Mouse (Mus musculus): Measurements from ENCODE around the gene Dao. TPM values are rescaled to one million over a fixed set of nuclear protein-coding genes. Genes with fewer than 3 reads are reported as not detected.

Gene Dao
- 0.30 TPM in 1 of 2 replicates, not detected in the other for polyA plus RNA-seq (2012; rRNA removed; ENCODE audit: low replicate concordance)

DNA sequence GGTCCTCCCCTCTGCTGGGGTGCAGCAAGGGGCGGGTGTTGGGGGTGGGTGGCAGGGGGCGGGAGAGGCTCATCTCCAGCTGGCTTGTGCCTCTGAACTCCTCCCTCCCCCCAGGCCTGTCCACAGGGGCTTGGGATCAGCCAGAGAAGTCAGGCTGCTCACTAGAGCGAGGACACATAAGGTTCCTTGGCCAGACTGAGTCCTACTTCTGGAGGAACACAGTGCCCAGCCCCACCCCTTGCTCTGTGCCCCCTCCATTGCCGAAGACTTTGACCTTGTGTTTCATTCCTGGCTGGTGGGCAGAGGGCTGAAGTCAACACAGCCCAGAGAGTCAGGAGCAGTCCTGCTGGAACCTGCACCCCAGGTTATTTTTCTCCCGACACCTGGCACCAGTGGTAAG is at the start of gene Dao:
Gene Dao, plus strand, starts transcription at position 162 of the 400 bp plus-strand sequence.

DNA sequence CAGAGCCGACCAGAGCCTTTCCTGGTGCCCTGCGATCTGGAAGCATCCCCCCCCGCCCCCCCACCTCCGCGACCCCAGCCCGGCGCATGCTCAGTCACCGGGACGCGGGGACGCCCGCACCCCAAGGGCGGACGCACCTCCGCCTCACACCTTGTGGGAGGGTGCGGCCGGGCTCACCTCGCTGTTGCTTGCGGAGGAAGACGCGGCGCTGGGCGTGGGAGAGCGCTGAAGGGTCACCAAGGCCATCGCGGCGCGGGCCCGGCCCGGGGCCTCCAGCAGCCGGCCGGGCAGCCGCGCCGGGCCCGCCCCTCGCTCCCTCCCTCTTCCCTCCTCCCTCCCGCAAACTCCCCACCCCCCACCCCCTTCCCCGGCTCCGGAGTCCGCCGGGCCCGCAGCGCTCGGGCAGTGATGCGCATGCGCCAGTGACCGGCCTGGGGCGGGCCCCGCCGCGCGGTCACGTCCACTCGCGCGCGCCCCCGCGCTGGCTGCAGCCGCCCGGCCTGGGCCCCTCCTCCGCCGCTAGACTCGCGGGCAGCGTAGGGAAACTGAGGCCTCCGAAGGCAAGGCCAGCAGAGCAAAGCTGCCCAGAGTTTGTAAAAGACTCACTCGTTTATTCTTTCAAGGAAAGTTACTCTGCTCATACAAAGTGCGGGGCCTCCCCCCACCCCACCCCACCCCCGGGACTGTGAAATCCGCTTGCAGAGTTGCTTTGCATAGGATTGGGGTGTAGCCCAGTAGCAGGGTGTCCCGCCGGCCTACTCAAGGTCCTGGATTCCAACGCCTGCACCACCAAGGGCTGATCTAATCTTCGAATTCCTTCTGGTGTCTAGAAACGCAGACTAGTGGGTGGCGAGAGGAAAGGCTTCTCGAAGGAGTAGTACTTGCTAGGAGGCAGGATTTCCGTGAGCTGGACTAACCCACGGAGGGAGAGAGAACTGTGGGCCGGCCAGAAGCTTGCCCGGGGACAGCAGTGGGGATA is 9.7 kb upstream of the Dao start, which contains the start of gene Ssh1:
Gene Ssh1, minus strand, starts transcription at position 408 of the 979 bp plus-strand sequence.

DNA sequence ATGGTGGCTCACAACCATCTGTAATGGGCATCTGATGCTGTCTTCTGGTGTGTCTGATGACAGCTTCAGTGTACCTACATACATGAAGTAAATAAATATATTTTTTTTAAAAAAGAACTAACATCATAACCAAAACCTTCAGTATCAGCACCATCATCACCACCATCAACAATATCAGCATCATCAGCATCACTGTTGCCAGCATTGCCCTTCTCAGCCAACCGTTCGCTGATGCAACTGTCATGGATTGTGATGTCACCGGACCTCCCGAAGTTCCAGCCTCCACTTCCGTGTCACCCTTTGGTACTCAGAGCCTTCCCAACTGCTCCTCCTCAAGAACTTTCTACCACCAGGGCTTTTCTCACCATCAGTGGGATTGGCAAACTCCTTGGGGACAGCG is 61.7 kb downstream of the Dao start, which contains the start of gene Usp30:
Gene Usp30, plus strand, starts transcription at position 301 of the 400 bp plus-strand sequence.

Other genes starting within 250 kb of the Dao start
- gene Sart3, start 231.2 kb upstream of the Dao start, polyA plus RNA-seq (2012; rRNA removed; ENCODE audit: low replicate concordance) = 11.8 and 34.5 TPM in 2 replicates
- gene Iscu, start 231.0 kb upstream of the Dao start, polyA plus RNA-seq (2012; rRNA removed; ENCODE audit: low replicate concordance) = 158 and 284 TPM in 2 replicates
- 19.5 and 149 TPM in 2 replicates for gene Tmem119, start 203.2 kb upstream of the Dao start, polyA plus RNA-seq (2012; rRNA removed; ENCODE audit: low replicate concordance)
- 31.6 and 49.3 TPM in 2 replicates for gene Selplg, start 171.1 kb upstream of the Dao start, polyA plus RNA-seq (2012; rRNA removed; ENCODE audit: low replicate concordance)
- gene Coro1c, start 94.9 kb upstream of the Dao start, polyA plus RNA-seq (2012; rRNA removed; ENCODE audit: low replicate concordance) = 85.5 and 112 TPM in 2 replicates
- gene Ssh1, start 9.8 kb upstream of the Dao start, polyA plus RNA-seq (2012; rRNA removed; ENCODE audit: low replicate concordance) = 13.9 and 23.9 TPM in 2 replicates
- gene Usp30, start 61.8 kb downstream of the Dao start, polyA plus RNA-seq (2012; rRNA removed; ENCODE audit: low replicate concordance) = 28.9 and 32.0 TPM in 2 replicates
- gene Svop, start 87.9 kb downstream of the Dao start, polyA plus RNA-seq (2012; rRNA removed; ENCODE audit: low replicate concordance) = not detected in 2 replicates
- 13.0 and 15.4 TPM in 2 replicates for gene Alkbh2, start 124.5 kb downstream of the Dao start, polyA plus RNA-seq (2012; rRNA removed; ENCODE audit: low replicate concordance)
- gene Ung, start 126.7 kb downstream of the Dao start, polyA plus RNA-seq (2012; rRNA removed; ENCODE audit: low replicate concordance) = 6.8 and 10.8 TPM in 2 replicates
- gene Acacb, start 142.8 kb downstream of the Dao start, polyA plus RNA-seq (2012; rRNA removed; ENCODE audit: low replicate concordance) = 68.9 and 89.5 TPM in 2 replicates